Comparison of ENCODE assay signal across 8 mouse cellular contexts in the genomic region with DNA sequence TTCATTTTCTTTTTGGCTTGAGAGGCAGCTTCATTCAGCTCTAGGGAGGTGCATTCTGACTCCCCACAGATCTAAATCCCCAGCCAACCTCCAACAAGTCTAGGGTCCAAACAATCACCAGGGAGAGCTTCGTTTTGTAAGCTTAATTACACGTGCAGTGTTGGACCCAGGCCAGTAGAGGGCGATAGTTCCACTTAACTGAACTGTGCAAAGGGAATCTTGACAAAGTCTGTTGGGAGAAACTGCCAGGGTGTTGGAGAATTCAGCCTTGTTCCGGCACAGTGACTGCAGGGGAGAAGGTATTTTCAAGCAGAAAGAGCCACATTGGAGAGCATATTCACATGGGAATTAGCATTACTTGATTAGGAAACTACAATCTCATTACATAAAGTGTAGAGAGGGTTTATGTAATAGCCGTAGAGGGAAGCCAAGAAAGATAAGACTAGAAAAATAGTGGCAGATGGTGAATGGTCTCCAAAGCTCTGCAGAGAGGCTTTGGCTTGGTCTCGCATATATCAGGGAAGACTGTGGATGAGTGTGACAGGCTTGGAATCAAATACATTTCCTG.
DNase-seq lines count a peak whose midpoint lies in the region; ATAC-seq lines count a peak whose summit lies in the region.

No protein-coding gene starts in this region.

- H3K36me3 ChIP-seq in intestine, embryonic 16.5 days (ENCODE audit: control insufficient read depth, insufficient read depth, low read length): no peaks in the 10 kb centered on the region
- H3K36me3 ChIP-seq in midbrain, embryonic 14.5 days (ENCODE audit: control insufficient read depth, insufficient read depth, low read length): no peaks in the 10 kb centered on the region
- no peaks in the 10 kb centered on the region for H3K36me3 ChIP-seq in splenic B cell, adult 2 months (ENCODE audit: control insufficient read depth, insufficient read depth, low read length, poor library complexity, severe bottlenecking)

- DNase-seq in CD4-positive, CD25-positive, alpha-beta regulatory T cell, adult 2 months (ENCODE audit: low read depth, low spot score): peak; percentile 27
- peak; percentile 86 to 92 for DNase-seq in cerebellum, postnatal 36 days
- peak; percentile 61 for DNase-seq in gastrocnemius, postnatal 14 days
- peak; percentile 89 to 92 for DNase-seq in left cerebral cortex, postnatal 14 days (ENCODE audit: low spot score in 2 of 2)
- DNase-seq in midbrain, embryonic 14.5 days: peak; percentile 91
- DNase-seq in splenic B cell, adult 2 months (ENCODE audit: low read depth, low spot score): peak; percentile 27

- H3K4me1 ChIP-seq in intestine, embryonic 16.5 days (ENCODE audit: control insufficient read depth, insufficient read depth, low read length): no peaks in the 10 kb centered on the region
- H3K4me1 ChIP-seq in midbrain, embryonic 14.5 days (ENCODE audit: control insufficient read depth, insufficient read depth, low read length): no peaks in the 10 kb centered on the region

- ATAC-seq in CD4-positive, CD25-positive, alpha-beta regulatory T cell, adult 4 months: no peak
- peak; percentile 64 for ATAC-seq in intestine, embryonic 16.5 days
- ATAC-seq in midbrain, embryonic 14.5 days (ENCODE audit: low FRiP score, low TSS enrichment): peak; percentile 79

- WGBS in intestine, embryonic 16.5 days: 13% methylated on average over 6 of the region's 6 CpGs
- WGBS in midbrain, embryonic 14.5 days: 12% methylated on average over 6 of the region's 6 CpGs

- no peaks in the 10 kb centered on the region for H3K27me3 ChIP-seq in intestine, embryonic 16.5 days (replicated peaks; ENCODE audit: control insufficient read depth, insufficient read depth, low read length)
- no peaks in the 10 kb centered on the region for H3K27me3 ChIP-seq in midbrain, embryonic 14.5 days (ENCODE audit: control insufficient read depth, insufficient read depth, low read length)
- H3K27me3 ChIP-seq in splenic B cell, adult 2 months (ENCODE audit: control insufficient read depth, insufficient read depth, low read length, poor library complexity, severe bottlenecking): no peaks in the 10 kb centered on the region

- H3K9ac ChIP-seq in intestine, embryonic 16.5 days (ENCODE audit: low read depth, low read length): no peak overlapping the region
- no peak overlapping the region for H3K9ac ChIP-seq in midbrain, embryonic 14.5 days (replicated peaks; ENCODE audit: low read length)

- H3K4me3 ChIP-seq in intestine, embryonic 16.5 days (ENCODE audit: low read length): no peak overlapping the region
- no peak overlapping the region for H3K4me3 ChIP-seq in midbrain, embryonic 14.5 days (replicated peaks; ENCODE audit: low read depth, low read length)

- H3K27ac ChIP-seq in intestine, embryonic 16.5 days (ENCODE audit: low read length): no peak overlapping the region
- H3K27ac ChIP-seq in midbrain, embryonic 14.5 days (replicated peaks; ENCODE audit: low read depth, low read length): no peak overlapping the region; the same call in 1 of the 2 replicates

- intact Hi-C loops in gastrocnemius, postnatal 14 days (cut with DNase I; ENCODE audit: low total_unique reads): no loop called here
- intact Hi-C loops in left cerebral cortex, postnatal 14 days (cut with DNase I): loop anchor here (5.0 to 10.0 kb wide), 4 partner anchors 116 to 936 kb away; a partner anchor contains a TSS

- H3K9me3 ChIP-seq in intestine, embryonic 16.5 days (ENCODE audit: control insufficient read depth, low read length): no peaks in the 10 kb centered on the region
- no peaks in the 10 kb centered on the region for H3K9me3 ChIP-seq in midbrain, embryonic 14.5 days (ENCODE audit: control insufficient read depth, low read length)

- H3K4me2 ChIP-seq in intestine, embryonic 16.5 days (ENCODE audit: low read depth, low read length): no peak overlapping the region
- H3K4me2 ChIP-seq in midbrain, embryonic 14.5 days (ENCODE audit: low read length): no peak overlapping the region

Comparison
In these comparisons a context has a peak if more than half of its experiments do, and no peak if none do; other contexts are left out.
1. DNase-seq: peak in every context shown above with its lines; median percentile 91 in midbrain, embryonic 14.5 days; 90 in left cerebral cortex, postnatal 14 days; 89 in cerebellum, postnatal 36 days; 61 in gastrocnemius, postnatal 14 days; 27 in CD4-positive, CD25-positive, alpha-beta regulatory T cell, adult 2 months; 27 in splenic B cell, adult 2 months.